In the genomic region with DNA sequence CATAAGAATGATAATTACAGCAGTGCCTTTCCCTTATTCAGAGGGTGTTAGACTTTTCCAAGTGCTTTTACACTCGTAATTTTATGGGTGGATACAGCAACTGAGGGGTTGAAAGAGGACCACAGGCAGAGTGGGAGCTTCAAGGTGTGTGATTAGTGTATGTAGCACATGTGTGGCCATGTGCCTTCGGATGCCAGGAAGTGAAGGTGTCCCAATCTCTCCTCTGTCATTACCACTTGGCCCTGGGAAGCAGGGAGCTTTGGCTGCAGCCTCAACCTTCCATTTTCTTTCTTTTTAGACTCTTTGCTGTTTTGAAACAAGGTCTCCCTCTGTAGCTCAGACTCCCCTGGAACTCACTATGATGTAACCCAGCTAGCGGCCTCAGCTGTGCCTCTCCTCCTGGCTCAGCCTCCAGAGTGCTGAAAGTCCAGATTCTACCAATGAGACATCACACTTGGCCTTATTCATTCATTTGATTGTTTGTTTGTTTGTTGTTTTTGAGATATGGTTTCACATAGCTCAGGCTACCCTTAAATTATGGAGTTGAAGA, we compare ENCODE assay signal across 12 mouse cellular contexts. TPM values are rescaled to one million over a fixed set of nuclear protein-coding genes. Genes with fewer than 3 reads are reported as not detected.
A peak's percentile ranks its signal among the peaks of the same experiment; 100 is the strongest.
DNase-seq lines count a peak whose midpoint lies in the region; ATAC-seq and TF ChIP-seq lines count a peak whose summit lies in the region.
"Had no signal": no experiment of that assay in that cellular context is flagged by ENCODE, and none has a peak within 500 bp of the region (broad histone marks: within the 10 kb centered on the region; RNA-seq: fewer than 3 reads in every experiment).

No protein-coding gene starts in this region.

- WGBS in hindbrain, embryonic 13.5 days, result 80% methylated on average over 3 of the region's 3 CpGs
- WGBS in hindbrain, embryonic 16.5 days, result 83% methylated on average over 3 of the region's 3 CpGs
- 89% methylated on average over 3 of the region's 3 CpGs for WGBS in forebrain, embryonic 13.5 days
- 83% methylated on average over 3 of the region's 3 CpGs for WGBS in hindbrain, embryonic 11.5 days

- TF ChIP-seq EP300 in CH12.LX (IDR thresholded peaks at IDR 0.05; ENCODE audit: low read length), result no peak

- H3K27me3 ChIP-seq in hindbrain, embryonic 13.5 days, result no peaks in the 10 kb centered on the region
- no peaks in the 10 kb centered on the region for H3K27me3 ChIP-seq in hindbrain, embryonic 16.5 days (replicated peaks; ENCODE audit: control insufficient read depth, insufficient read depth, low read length)
- peaks cover 8% of the 10 kb centered on the region for H3K27me3 ChIP-seq in CH12.LX (replicated peaks)
- no peaks in the 10 kb centered on the region for H3K27me3 ChIP-seq in forebrain, embryonic 13.5 days
- H3K27me3 ChIP-seq in hindbrain, embryonic 11.5 days (ENCODE audit: control insufficient read depth, insufficient read depth, low read length), result no peaks in the 10 kb centered on the region
- H3K27me3 ChIP-seq: hindbrain, embryonic 15.5 days; megakaryocyte, embryonic 14.5 days; neural tube, embryonic 12.5 days had no signal

- TF ChIP-seq CTCF in CH12.LX (conservative IDR thresholded peaks at IDR 0.05 in 1 of 2, IDR thresholded peaks at IDR 0.05 in 1 of 2; ENCODE audit: low read depth in 2 of 2, low read length in 2 of 2), result no peak

- H3K27ac ChIP-seq in hindbrain, embryonic 13.5 days, result no peak overlapping the region
- H3K27ac ChIP-seq in hindbrain, embryonic 16.5 days (ENCODE audit: low read depth, low read length), result no peak overlapping the region
- no peak overlapping the region for H3K27ac ChIP-seq in CH12.LX (ENCODE audit: insufficient read depth, low read depth)
- H3K27ac ChIP-seq in forebrain, embryonic 13.5 days, result no peak overlapping the region
- H3K27ac ChIP-seq in hindbrain, embryonic 11.5 days (ENCODE audit: low read depth, low read length), result no peak overlapping the region
- H3K27ac ChIP-seq: hindbrain, embryonic 15.5 days; neural tube, embryonic 12.5 days had no signal

- H3K4me1 ChIP-seq in hindbrain, embryonic 13.5 days (replicated peaks), result peaks cover 28% of the 10 kb centered on the region
- H3K4me1 ChIP-seq in hindbrain, embryonic 16.5 days (ENCODE audit: control insufficient read depth, insufficient read depth, low read depth, low read length), result peaks cover 11% of the 10 kb centered on the region
- H3K4me1 ChIP-seq in CH12.LX (ENCODE audit: control insufficient read depth in 1 of 2, insufficient read depth in 2 of 2), result peaks cover 18 to 56% of the 10 kb centered on the region in 2 experiments
- peaks cover 19% of the 10 kb centered on the region for H3K4me1 ChIP-seq in forebrain, embryonic 13.5 days
- no peaks in the 10 kb centered on the region for H3K4me1 ChIP-seq in hindbrain, embryonic 11.5 days (replicated peaks; ENCODE audit: control insufficient read depth, insufficient read depth, low read length)

- H3K9me3 ChIP-seq in hindbrain, embryonic 13.5 days, result no peaks in the 10 kb centered on the region
- H3K9me3 ChIP-seq in hindbrain, embryonic 16.5 days (ENCODE audit: control insufficient read depth, low read length), result no peaks in the 10 kb centered on the region
- no peaks in the 10 kb centered on the region for H3K9me3 ChIP-seq in CH12.LX (replicated peaks; ENCODE audit: low read length)
- H3K9me3 ChIP-seq in forebrain, embryonic 13.5 days (replicated peaks), result no peaks in the 10 kb centered on the region
- no peaks in the 10 kb centered on the region for H3K9me3 ChIP-seq in hindbrain, embryonic 11.5 days (ENCODE audit: control insufficient read depth, low read length)
- H3K9me3 ChIP-seq: hindbrain, embryonic 15.5 days; megakaryocyte, embryonic 14.5 days; neural tube, embryonic 12.5 days had no signal

- H3K36me3 ChIP-seq in hindbrain, embryonic 13.5 days, result no peaks in the 10 kb centered on the region
- no peaks in the 10 kb centered on the region for H3K36me3 ChIP-seq in hindbrain, embryonic 16.5 days (ENCODE audit: control insufficient read depth, insufficient read depth, low read length)
- H3K36me3 ChIP-seq in CH12.LX (replicated peaks in 1 of 2; ENCODE audit: control insufficient read depth in 1 of 2, insufficient read depth in 1 of 2, low read length in 1 of 2), result no peaks in the 10 kb centered on the region
- H3K36me3 ChIP-seq in forebrain, embryonic 13.5 days (ENCODE audit: poor library complexity, severe bottlenecking), result no peaks in the 10 kb centered on the region
- H3K36me3 ChIP-seq in hindbrain, embryonic 11.5 days (ENCODE audit: control insufficient read depth, insufficient read depth, low read length), result no peaks in the 10 kb centered on the region
- H3K36me3 ChIP-seq: hindbrain, embryonic 15.5 days; neural tube, embryonic 12.5 days had no signal

- dilution Hi-C loops in CH12.LX (cut with MboI; ENCODE audit: extremely low pct_ligation_motif_present, extremely low pct_unique_long_range_greater_than_20kb, low sequenced_read_pairs), result no loop called here

- peaks cover 10% of the 10 kb centered on the region for H3K79me2 ChIP-seq in CH12.LX (replicated peaks; ENCODE audit: control insufficient read depth, extremely low read depth, insufficient read depth, poor library complexity, severe bottlenecking)

- H3K4me3 ChIP-seq in hindbrain, embryonic 13.5 days, result no peak overlapping the region
- H3K4me3 ChIP-seq in hindbrain, embryonic 16.5 days (ENCODE audit: low read length), result no peak overlapping the region
- H3K4me3 ChIP-seq in CH12.LX (replicated peaks in 1 of 3; ENCODE audit: low read depth in 2 of 3, low read length in 2 of 3, poor library complexity in 1 of 3), result no peak overlapping the region
- H3K4me3 ChIP-seq in forebrain, embryonic 13.5 days, result no peak overlapping the region
- H3K4me3 ChIP-seq in hindbrain, embryonic 11.5 days (ENCODE audit: low read depth, low read length), result no peak overlapping the region
- H3K4me3 ChIP-seq: hindbrain, embryonic 15.5 days; megakaryocyte, embryonic 14.5 days; neural tube, embryonic 12.5 days had no signal

- no peak for TF ChIP-seq POLR2A in CH12.LX (IDR thresholded peaks at IDR 0.05; ENCODE audit: low read depth, low read length)

- H3K4me2 ChIP-seq in hindbrain, embryonic 13.5 days, result 0 out of 2 replicates have a peak overlapping the region, but pooled peaks have one; percentile 2
- H3K4me2 ChIP-seq in hindbrain, embryonic 16.5 days (ENCODE audit: low read length), result no peak overlapping the region
- H3K4me2 ChIP-seq in CH12.LX (ENCODE audit: insufficient read depth, low read depth, poor library complexity, severe bottlenecking), result peak overlapping the region; percentile 43; the same call in 1 of the 2 replicates
- no peak overlapping the region for H3K4me2 ChIP-seq in forebrain, embryonic 13.5 days
- H3K4me2 ChIP-seq in hindbrain, embryonic 11.5 days (replicated peaks; ENCODE audit: low read depth, low read length), result no peak overlapping the region
- H3K4me2 ChIP-seq: hindbrain, embryonic 15.5 days; neural tube, embryonic 12.5 days had no signal

- 0 out of 2 replicates have a peak overlapping the region, but pooled peaks have one; percentile 35 for H3K9ac ChIP-seq in hindbrain, embryonic 13.5 days
- no peak overlapping the region for H3K9ac ChIP-seq in hindbrain, embryonic 16.5 days (ENCODE audit: low read depth, low read length)
- H3K9ac ChIP-seq in CH12.LX (ENCODE audit: insufficient read depth, low read depth), result no peak overlapping the region
- H3K9ac ChIP-seq in forebrain, embryonic 13.5 days, result no peak overlapping the region
- no peak overlapping the region for H3K9ac ChIP-seq in hindbrain, embryonic 11.5 days (ENCODE audit: low read depth, low read length)
- H3K9ac ChIP-seq: neural tube, embryonic 12.5 days had no signal

- ATAC-seq in hindbrain, embryonic 13.5 days (ENCODE audit: low FRiP score), result no peak
- no peak for ATAC-seq in hindbrain, embryonic 16.5 days
- ATAC-seq in granulocyte monocyte progenitor cell, adult 5-6 weeks (replicated peaks; ENCODE audit: poor library complexity, severe bottlenecking), result peak; percentile 14; the same call in 1 of the 2 replicates
- ATAC-seq in forebrain, embryonic 13.5 days, result no peak
- ATAC-seq in hindbrain, embryonic 11.5 days (ENCODE audit: low FRiP score), result no peak

- in situ Hi-C loops in CH12.LX (cut with MboI; ENCODE audit: low pct_ligation_motif_present, low pct_unique_long_range_greater_than_20kb, low sequenced_read_pairs), result loop anchor here (25.0 kb wide), 1 partner anchor 120 kb away; no protein-coding TSS in a partner anchor

- peak; percentile 46 for DNase-seq in 3T3-L1 (ENCODE audit: low read depth, low spot score)
- DNase-seq in CH12.LX (ENCODE audit: extremely low read depth), result no peak
- no peak for DNase-seq in hindbrain, embryonic 11.5 days (ENCODE audit: low spot score)

- TF ChIP-seq RAD21 in CH12.LX (IDR thresholded peaks at IDR 0.05; ENCODE audit: low read depth, low read length), result no peak

RNA-seq across cellular contexts. Expression of gene Arhgef2, which starts 11.3 kb away (rescaled TPM):
- 160 and 165 TPM in 2 replicates for polyA plus RNA-seq in hindbrain, embryonic 13.5 days (2015; fragmentation: Nextera tagmentation; extraction: Ambion mirVana)
- polyA plus RNA-seq in hindbrain, embryonic 16.5 days (2015; fragmentation: Nextera tagmentation; extraction: Ambion mirVana), result 79.0 and 104 TPM in 2 replicates
- total RNA-seq in CH12.LX (2012; rRNA removed), result 40.0 and 43.9 TPM in 2 replicates
- 15.0 and 18.5 TPM in 2 replicates for total RNA-seq in CH12.LX (2014; rRNA removed)
- polyA plus RNA-seq in CH12.LX (2012; ENCODE audit: insufficient read length, low read depth), result 31.4 and 43.1 TPM in 2 replicates
- total RNA-seq in granulocyte monocyte progenitor cell, adult 5-6 weeks (2014; fragmentation: Nextera tagmentation), result 125 and 137 TPM in 2 replicates
- 59.1 and 73.5 TPM in 2 replicates for total RNA-seq in granulocyte monocyte progenitor cell, adult 5-6 weeks (2017)
- 151 and 162 TPM in 2 replicates for polyA plus RNA-seq in forebrain, embryonic 13.5 days (2015; fragmentation: Nextera tagmentation; extraction: Ambion mirVana)
- polyA plus RNA-seq in hindbrain, embryonic 11.5 days (2014; fragmentation: Nextera tagmentation; extraction: Ambion mirVana), result 149 and 181 TPM in 2 replicates

RNA-seq across cellular contexts. Expression of gene Rxfp4, which starts 35.9 kb away (rescaled TPM):
- polyA plus RNA-seq in hindbrain, embryonic 13.5 days (2015; fragmentation: Nextera tagmentation; extraction: Ambion mirVana), result not detected in 2 replicates
- not detected in 2 replicates for polyA plus RNA-seq in hindbrain, embryonic 16.5 days (2015; fragmentation: Nextera tagmentation; extraction: Ambion mirVana)
- total RNA-seq in CH12.LX (2012; rRNA removed), result 0.08 TPM in 1 of 2 replicates, not detected in the other
- total RNA-seq in CH12.LX (2014; rRNA removed), result not detected in 2 replicates
- not detected in 2 replicates for polyA plus RNA-seq in CH12.LX (2012; ENCODE audit: insufficient read length, low read depth)
- not detected in 2 replicates for total RNA-seq in granulocyte monocyte progenitor cell, adult 5-6 weeks (2014; fragmentation: Nextera tagmentation)
- not detected in 2 replicates for total RNA-seq in granulocyte monocyte progenitor cell, adult 5-6 weeks (2017)
- polyA plus RNA-seq in forebrain, embryonic 13.5 days (2015; fragmentation: Nextera tagmentation; extraction: Ambion mirVana), result not detected in 2 replicates
- not detected in 2 replicates for polyA plus RNA-seq in hindbrain, embryonic 11.5 days (2014; fragmentation: Nextera tagmentation; extraction: Ambion mirVana)
- total RNA-seq: liver, adult 2 months had no signal
- polyA plus RNA-seq: hindbrain, embryonic 15.5 days; liver, adult 2 months; neural tube, embryonic 12.5 days; testis, adult 2 months had no signal

RNA-seq across cellular contexts. Expression of gene Ssr2, which starts 41.4 kb away (rescaled TPM):
- polyA plus RNA-seq in hindbrain, embryonic 13.5 days (2015; fragmentation: Nextera tagmentation; extraction: Ambion mirVana), result 154 and 163 TPM in 2 replicates
- polyA plus RNA-seq in hindbrain, embryonic 16.5 days (2015; fragmentation: Nextera tagmentation; extraction: Ambion mirVana), result 133 and 167 TPM in 2 replicates
- total RNA-seq in CH12.LX (2012; rRNA removed) (364 and 435 TPM in 2 replicates), CH12.LX (2014; rRNA removed) (325 and 377 TPM in 2 replicates)
- polyA plus RNA-seq in CH12.LX (2012; ENCODE audit: insufficient read length, low read depth), result 307 and 346 TPM in 2 replicates
- 401 and 434 TPM in 2 replicates for total RNA-seq in granulocyte monocyte progenitor cell, adult 5-6 weeks (2014; fragmentation: Nextera tagmentation)
- 225 and 243 TPM in 2 replicates for total RNA-seq in granulocyte monocyte progenitor cell, adult 5-6 weeks (2017)
- 139 and 143 TPM in 2 replicates for polyA plus RNA-seq in forebrain, embryonic 13.5 days (2015; fragmentation: Nextera tagmentation; extraction: Ambion mirVana)
- 152 and 169 TPM in 2 replicates for polyA plus RNA-seq in hindbrain, embryonic 11.5 days (2014; fragmentation: Nextera tagmentation; extraction: Ambion mirVana)

Comparison
In these comparisons a context has a peak if more than half of its experiments do, and no peak if none do; other contexts are left out.
1. H3K4me2 ChIP-seq: peak in hindbrain, embryonic 13.5 days (single experiment) and CH12.LX (single experiment); none in hindbrain, embryonic 16.5 days (single experiment), forebrain, embryonic 13.5 days (single experiment) and hindbrain, embryonic 11.5 days (single experiment).